Mouse (Mus musculus) lung, adult 2 months (tissue): ENCODE measurements around the gene Man2b2.

Experiments
- CTCF ChIP-seq: fragments of 200-500 bp; IDR thresholded peaks from 2 replicates; pipeline ENCODE4 v1.5.1; 2011; ENCODE audit warnings: mild to moderate bottlenecking, low read length, control low read depth; ENCODE audit not compliant: insufficient read depth
- POLR2A ChIP-seq: fragments of 200-500 bp; IDR thresholded peaks from 2 replicates; pipeline ENCODE4 v1.6.1; 2011; ENCODE audit warnings: low read depth, mild to moderate bottlenecking, control low read depth, low read length, borderline replicate concordance; ENCODE audit errors: extremely low read depth

DNA sequence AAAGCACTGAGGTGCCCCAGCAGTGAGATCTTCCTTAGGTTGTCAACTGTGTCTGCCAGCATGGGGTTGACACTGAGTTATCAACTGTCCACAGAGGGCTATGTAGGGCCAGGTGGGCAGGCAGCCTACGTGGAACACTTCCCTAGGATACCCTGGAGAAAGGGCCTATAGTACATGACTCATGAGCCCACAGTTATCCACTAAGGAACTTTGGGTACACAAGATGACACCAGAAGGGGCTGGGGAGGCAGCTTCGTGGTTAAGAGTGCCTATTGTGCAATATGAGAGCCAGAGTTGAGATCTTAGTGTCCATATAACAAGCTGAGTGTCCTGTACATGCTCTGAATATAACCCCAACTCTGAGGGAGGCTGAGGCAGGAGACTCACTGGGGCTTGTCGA, 60.9 kb downstream of the Man2b2 start:
- TF ChIP-seq POLR2A (no peak), CTCF (no peak)
